Mouse (Mus musculus) gastrocnemius, postnatal 25 days (tissue): Measurements from ENCODE around the gene Mapkapk2. TPM values are rescaled to one million over a fixed set of nuclear protein-coding genes. Genes with fewer than 3 reads are reported as not detected.
"Not testable (repeated sequence)": the region's sequence is repeated elsewhere in the genome, so short reads cannot be mapped to it uniquely, and the experiment has no call there.

Experiments
- DNase-seq: peaks from one replicate; pipeline ENCODE4 v3.0.0; 2022
- long read RNA-seq, 2 experiments: library from polyadenylated mRNA; stranded (forward); transcript quantifications; one replicate each; pipeline ENCODE4 v2.0.0; 2021
- total RNA-seq, 2 experiments: library from RNA; stranded (reverse); gene quantifications; 1 replicate in 1 of 2; 2 replicates in 1 of 2; pipeline ENCODE4 v1.2.3; 2021

Gene Mapkapk2
- total RNA-seq: 100 to 1,000 TPM; 193 to 219 TPM
- long read RNA-seq, experiment 1, transcript Mapkapk2-201 (10 exons, 2,854 nt): major isoform, 146 of 196 reads
- long read RNA-seq, experiment 1, partial matches to known transcripts: 9 of 196 reads
- long read RNA-seq, experiment 1, other reads (novel, unspliced or antisense): 41 of 196 reads
- long read RNA-seq, experiment 2, transcript Mapkapk2-201 (10 exons, 2,854 nt): major isoform, 233 of 283 reads
- long read RNA-seq, experiment 2, partial matches to known transcripts: 43 of 283 reads
- long read RNA-seq, experiment 2, other reads (novel, unspliced or antisense): 7 of 283 reads

DNA sequence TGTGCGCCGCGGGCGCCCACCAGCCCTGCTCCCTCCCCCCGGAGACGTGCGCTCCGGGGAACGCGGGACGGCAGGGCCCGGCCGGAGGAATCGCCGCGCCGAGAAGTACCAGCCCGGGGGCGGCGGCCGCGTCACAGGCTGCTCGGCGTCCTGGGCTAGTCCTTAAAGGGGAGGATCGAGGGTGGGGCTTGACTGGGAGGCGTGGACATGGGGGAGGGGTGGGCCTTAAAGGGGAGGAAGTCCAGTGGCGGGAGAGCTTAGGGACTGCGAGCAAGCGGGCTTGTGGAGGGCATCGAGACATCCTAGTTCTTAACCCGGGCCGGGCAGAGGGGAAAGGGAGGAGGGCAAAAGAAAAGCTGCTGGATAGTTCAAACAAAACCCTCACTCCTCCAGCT, at the start of gene Mapkapk2:
TSS of gene Mapkapk2 (minus strand) at position 127 of the 395 bp plus-strand sequence.
- peak; percentile 92 for DNase-seq

DNA sequence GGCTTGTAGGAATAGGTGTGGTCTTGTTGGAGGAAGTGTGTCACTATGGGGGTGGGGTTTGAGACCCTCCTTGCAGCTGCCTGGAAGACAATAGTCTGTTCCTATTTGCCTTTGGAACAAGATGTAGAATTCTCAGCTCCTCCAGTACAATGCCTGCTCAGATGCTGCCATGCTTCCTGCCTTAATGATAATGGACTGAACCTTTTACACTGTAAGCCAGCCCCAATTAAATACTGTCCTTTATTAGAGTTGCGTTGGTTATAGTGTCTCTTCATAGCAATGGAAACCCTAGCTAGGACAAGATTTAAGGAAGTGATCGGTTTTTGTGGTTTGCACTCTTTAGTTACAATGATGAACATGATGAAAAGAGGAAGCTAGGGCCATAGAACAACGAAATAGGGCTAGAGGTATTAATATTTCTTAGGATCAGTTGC, 48.6 kb upstream of the Mapkapk2 start:
- no peak for DNase-seq

DNA sequence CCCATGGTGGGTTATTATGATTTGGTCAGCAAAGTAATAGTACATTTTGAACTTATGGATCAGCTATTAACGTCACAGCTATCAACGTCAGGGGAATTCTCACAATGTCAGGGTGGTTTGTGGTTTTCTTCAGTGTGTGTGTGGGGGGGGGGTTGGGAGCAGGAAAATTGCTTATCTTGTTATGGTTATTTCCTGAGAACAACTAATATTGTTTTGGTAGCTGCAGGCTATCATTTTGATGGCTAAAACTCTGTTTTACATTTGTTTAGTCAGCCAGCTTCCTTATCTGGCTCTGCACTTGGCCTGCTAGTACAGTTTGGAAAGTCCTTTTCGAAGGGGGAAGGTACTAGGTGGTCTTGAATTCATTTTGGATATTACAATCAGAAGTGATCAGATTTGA, 47.6 kb upstream of the Mapkapk2 start:
- DNase-seq: not testable (repeated sequence)

DNA sequence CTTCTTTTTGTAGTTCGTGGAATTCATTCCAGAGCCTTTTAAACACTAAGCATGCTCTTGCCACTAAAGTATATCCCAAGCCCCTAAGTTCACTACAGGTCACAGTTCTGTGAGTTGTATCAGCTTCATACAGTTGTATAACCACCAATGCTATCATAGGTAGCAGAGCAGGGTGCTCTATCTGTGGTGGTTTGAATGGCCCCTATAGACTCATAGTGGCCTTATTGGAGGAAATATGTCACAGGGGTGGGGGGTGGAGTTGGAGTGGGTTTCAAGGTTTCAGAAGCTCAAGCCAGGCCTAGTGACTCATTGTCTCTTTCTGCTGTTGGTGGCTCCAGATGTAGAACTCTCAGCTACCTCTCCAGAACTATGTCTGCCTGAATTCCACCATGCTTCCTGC, 44.8 kb upstream of the Mapkapk2 start:
- DNase-seq: no peak

DNA sequence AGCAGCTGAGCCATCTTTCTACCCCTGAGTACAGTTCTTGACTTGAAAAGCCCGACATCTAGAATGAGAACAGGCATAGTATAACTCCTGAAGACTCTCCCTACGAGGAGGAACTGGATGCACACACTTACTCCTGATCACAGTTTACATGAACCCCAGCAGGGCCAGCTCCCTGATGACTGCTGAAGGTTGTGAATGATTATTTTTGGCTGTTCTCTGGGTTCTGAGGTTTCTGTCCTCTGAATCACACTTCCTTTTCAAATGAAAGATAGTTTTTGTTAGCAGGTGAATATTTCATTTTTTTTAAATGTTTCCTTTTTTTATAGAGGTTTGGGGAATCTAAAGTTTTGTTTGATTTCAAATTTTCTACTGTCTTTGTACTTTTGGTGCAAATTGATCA, 43.8 kb upstream of the Mapkapk2 start:
- no peak for DNase-seq

DNA sequence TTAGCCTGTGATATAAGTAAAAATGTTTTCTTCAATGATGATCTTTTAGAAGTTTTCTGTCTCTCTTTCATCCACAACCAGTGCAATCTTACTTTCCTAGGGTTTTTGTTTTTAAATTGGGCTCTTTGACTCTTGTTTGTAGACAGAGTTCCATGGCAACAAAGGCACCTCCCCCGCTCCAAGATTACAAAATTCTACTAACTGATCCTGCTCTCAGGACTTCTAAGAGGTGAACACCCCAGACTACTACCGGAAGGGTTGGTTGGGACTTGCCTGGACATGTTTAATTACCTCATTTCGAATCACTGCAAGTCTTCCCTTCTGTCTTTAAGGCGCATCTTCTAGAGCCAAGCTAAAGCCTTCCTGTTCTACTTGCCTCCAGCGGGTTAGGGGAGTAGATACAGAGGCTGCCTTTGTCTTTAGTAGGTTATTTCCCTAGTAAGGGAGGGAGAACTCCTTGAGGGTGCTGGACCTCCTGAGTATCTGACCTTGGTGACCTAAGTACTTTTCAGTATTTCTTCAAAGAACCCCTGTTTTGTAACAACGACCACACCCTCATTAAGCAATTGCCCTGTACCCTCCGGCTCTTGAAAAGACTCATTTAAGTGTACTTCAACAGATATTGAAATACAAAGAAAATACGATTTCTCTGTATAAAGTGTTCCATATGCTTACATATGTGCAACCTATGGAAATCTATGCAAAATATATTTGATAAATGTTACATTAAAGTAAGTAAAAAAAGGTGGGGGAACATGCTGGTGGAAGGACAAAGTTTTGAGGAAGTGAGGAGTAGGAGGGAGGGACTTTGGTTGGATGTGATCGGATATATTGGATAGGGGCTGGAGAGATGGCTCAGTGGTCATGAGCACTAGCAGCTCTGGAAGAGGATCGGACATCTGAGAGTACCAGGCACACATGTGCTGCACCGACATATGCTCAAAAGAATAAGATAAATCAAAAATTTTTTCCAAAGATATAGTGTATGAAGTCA, 41.8 kb upstream of the Mapkapk2 start:
- DNase-seq: no peak

DNA sequence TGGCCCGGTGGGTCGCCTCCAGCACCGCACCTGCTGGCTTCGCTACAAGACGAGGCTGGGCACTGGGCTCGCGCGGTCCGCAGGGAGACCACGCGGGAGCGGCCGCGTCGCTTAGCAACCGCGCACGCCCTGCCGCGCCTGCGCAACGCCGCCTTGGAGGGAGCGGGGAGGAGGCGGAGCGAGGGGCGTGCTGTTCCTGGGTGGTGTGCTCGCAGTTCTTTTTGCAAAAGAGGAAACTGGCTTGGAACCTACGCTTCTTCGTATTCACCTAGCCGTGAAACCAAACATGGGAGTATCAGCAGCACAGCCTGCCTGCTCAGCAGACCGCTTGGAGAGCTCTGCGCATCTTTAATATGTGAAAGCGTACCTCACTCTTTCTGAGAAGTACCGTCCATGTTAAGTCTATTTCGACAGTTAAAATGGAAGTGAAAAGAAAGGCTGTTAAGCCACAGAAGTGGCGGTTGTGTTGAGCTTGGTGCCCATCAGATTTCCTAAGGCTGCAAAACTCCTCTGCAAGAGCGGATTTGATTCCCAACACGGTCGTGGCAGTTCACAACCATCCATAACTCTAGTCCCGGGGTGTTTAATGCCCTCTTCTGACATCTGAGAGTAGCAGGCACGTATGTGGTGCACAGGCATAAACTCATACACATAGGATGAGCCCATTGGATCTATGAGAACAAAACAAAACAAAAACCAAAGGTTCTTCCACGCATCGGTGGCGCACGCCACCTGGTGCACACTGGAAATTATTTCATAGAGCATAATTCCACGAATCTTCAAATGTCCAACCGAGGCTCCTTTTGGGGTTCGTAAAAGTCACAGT, 40.8 kb upstream of the Mapkapk2 start, which contains the start of gene Dyrk3:
TSS of gene Dyrk3 (minus strand) at position 150 of the 826 bp plus-strand sequence.
- DNase-seq: peak; percentile 84

DNA sequence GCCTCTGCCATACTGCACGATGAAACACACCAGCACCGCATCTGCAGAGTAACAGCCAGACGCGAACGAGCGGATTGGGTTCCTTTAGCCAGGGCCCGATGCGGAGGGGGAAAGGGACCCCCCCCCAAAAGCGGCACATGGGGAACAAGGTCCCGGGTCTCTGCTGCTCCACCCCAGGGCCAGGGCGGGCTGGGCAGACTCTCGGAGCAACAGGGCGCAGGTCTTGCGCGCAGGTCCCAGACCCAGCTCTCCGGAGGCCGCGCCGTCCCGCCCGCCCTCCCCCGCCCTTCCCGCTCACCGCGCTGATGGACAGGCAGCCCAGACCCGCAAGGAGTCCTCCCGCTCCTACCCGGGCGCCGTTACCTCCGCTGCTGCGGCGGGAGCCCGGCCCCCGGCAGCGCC, 40.1 kb upstream of the Mapkapk2 start:
- DNase-seq: no peak

DNA sequence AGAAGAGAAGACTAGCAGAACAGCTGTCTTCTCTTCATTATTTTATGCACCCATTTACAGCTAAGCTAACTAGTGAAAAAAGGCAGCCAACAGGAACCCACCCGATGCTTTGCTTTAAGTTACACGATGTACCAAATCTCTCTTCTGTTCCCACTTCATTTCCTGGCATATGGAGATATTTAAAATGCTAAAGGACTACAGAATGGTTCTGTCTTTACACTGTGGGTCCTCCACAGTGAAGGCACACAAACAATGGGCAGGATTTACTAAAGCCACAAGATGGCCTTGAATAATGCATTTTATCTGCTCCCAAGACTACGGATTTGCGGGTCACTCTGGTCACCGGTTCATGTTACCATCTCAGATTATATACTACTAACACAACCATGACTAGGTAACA, 39.5 kb upstream of the Mapkapk2 start:
- no peak for DNase-seq

DNA sequence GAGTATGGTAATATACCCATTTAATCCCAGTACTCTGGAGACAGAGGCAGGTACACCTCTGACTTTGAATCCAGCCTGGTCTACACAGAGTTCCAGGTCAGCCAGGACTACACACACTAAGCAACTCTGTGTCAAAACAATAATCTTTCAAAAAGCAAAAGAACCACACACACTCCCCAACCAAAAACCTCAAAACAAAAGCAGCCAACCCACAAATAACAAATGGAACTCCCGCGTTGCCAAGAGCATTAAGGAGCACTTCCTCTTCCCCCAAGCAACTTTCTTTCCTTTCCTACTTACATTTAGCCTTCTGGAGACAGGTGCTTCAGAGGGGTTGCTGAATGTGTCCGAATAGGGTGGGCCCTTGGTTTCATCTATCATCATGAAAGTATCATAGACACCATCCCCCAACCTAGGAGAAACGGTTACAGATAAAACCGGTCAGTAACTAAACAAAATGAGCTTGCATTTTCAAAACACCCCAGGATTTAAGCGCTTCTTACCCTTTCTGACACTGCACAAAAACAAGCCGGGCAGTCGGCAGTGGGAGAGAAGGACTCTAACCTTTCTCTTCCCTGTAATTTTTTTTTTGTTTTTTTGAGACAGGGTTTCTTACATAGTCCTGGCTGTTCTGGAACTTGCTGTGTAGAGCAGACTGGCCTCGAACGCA, 38.5 kb upstream of the Mapkapk2 start:
- DNase-seq: no peak

DNA sequence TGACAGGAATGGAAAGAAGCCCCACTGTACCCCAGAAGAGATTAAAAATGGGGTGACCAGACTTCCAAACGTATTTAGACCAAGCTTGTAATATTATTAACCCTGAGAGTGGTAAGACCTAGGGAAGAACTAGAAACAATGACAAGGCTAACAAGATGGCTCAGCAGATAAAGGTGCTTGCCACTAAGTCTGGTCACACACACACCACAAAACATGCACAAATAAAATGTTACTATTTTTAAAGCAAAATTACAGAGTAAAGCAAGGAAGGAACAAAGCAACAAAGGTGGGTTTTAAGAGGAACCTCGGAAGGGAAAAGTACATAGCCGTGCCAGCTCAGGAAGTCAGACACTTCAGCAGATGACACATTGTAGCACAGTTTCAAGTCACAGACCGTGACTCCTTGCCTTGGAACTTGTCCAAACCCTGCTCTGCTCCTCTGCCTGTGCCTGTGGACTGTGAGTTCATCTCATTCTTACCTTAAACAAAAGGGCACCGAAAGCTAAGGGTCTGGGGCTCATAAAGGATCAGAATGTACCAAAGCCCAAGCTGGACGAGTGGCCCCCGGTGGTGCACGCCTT, 37.4 kb upstream of the Mapkapk2 start:
- no peak for DNase-seq

DNA sequence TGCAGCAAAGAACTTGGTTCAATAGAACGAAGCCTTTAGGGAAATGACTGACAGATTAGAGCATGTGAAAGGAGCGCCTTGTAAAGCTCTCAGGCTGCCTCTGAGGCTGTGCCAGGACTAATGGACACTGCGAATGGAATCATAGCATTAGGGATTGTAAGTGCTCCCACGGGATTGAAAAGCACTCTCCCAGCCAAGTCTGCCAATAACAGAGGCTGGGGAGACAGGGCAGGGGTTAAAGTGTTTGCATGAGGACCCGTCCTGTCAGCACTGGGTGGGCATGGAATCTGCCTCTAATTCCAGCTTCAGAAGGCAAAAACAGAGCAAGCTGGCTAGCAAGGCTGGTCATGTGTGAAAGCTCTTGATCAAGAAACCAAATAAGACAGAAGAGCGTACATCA, 36.6 kb upstream of the Mapkapk2 start:
- DNase-seq: no peak

DNA sequence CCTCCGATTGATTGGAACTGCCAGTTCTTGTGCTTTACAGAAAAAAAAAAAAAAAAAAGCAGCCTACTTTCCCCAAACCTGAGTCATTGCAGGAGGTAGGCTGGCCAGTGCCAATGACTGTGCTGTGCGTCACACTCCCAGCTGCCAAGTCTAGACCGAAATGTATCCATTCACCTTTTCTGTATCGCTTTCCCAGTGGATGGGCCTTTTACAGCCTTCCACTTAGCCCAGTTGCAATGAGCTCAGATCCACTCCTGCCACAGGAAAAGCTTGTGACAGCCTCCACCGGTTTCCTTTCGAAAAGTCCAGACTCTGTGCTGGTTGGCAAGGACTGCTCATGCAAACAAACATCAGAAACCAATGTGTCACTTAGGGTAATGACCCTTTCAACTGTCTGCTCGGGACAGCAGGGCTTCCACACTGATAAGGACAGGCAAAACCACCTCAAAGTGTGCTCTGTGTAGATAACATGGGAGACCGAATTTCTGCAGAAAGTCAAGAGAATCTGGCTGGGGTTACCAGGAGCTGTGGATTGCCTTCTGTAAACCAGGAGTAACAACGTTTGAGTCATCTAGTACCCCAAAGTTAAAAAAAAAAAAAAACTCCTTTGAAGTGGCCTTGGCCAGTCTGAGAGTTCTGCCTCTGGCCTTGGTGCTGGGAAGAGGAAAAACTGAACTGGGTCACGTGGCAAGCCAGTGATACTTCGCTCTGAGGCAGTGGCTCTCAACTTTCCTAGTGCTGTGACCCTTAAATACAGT, 28.5 kb upstream of the Mapkapk2 start:
- DNase-seq: no peak

DNA sequence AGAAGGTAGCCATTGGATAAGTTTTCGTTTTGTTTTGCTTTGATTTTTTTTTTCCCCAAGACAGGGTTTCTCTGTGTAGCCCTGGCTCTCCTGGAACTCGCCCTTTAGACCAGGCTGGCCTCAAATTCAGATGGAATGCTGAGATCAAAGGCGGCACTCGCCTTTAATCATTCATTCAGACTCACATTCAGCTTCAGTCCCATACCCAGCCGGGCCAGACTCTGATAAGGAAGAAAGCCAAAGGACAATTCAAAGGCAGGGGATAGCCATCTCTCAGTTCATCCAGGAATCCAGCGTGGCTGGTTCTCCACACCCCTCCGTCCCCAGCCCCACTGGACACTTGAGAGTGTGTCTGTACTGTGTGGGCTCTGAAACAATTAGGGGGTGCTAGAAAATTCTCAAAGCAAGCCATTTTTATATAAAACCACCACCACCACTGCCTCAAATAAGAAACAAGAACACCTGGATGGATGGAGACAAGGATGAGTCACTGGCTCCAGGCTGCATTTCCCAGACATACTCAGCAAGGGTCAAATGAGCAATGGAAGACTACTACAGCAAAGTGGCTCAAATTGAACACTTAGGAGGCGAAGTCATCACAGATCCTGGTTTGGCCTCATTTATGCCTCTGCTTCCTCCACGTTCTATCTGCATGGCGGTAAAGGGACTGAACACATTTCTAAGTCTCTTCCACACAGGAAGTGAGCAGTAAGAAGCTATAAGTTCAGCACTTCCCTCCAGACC, 26.1 kb upstream of the Mapkapk2 start:
- DNase-seq: no peak

DNA sequence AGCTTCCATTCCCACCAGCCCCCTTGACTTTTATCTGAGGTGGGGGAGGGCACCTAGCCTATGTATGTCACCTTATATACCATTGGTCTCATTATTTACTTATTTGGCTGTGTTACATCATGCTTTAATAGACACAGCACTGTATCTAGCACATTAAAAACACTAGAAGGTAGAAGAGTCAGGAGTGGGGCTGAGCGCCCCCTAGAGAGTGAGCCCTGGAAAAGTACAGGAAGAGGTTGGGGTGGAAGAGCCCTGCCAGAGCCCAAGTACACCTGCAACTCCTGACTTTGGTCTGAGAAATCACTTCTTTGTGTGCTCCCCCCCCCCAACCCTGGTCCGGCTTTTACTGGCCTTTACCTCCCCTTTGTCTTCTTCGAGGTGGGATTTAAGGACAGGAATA, 24.4 kb upstream of the Mapkapk2 start:
- no peak for DNase-seq

DNA sequence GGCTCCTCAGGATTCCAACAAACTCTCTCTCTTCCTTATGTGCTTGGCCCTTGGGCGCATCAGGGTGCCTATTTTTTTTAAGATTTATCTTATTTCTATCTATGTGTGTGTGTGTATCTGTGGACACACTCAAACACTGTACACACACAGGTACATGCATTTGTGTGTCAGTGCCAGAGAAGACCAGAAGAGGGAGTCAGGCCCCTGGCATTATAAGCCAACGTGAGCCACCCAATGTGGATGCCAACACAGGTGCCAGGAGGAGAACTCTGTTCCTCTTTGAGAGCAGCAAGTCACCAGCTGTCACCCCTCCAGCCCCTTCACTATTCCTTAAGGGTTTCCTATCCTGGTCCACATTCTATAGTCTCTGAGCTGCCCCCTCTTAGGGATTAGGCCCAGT, 21.4 kb upstream of the Mapkapk2 start:
- no peak for DNase-seq

DNA sequence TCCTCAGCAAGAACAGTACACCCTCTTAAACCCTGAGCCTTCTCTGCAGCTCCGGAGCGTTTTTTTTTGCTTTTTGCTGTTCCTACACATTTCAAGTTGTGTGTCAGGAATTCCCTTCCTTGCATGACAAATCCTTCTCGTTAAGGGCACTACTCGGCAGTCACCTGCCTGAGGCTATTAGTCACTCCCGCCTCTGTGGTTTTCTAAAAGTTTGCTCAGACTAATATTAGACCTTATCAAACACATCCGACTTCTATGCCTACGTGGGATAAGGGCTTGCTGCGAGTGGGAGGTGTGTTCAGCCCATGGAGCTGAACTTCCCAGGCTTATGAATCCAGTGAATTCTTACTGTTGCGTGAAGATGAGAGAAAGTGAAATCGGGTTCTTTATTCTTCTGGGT, 20.9 kb upstream of the Mapkapk2 start:
- DNase-seq: no peak

DNA sequence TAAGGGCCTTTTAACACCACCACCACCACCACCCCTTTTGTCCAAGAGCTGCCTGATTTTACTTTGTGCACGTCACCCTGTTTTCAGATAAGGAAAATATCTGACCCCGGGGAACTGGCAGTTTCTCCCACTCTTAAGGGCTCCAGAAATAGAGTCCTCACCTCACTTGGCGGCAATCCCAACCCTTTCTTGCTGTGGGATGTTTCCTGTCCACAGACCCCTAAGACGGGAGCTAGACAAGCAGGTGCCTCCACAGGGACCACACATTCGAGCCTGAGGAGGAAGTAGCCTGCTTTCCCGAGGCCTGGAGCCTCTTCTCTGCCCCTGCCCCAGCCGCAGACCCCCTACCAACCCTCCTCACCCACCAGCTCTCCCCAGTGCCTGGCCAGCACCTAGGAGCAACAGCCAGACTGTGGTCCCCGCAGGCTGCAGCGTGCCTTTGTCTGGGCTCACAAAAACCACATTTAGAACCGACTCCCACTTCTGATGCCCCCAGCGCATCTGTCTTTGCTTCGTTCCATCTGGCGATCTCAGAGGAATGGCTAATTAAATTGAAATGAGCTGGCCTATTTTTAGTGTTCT, 18.9 kb upstream of the Mapkapk2 start:
- DNase-seq: no peak

DNA sequence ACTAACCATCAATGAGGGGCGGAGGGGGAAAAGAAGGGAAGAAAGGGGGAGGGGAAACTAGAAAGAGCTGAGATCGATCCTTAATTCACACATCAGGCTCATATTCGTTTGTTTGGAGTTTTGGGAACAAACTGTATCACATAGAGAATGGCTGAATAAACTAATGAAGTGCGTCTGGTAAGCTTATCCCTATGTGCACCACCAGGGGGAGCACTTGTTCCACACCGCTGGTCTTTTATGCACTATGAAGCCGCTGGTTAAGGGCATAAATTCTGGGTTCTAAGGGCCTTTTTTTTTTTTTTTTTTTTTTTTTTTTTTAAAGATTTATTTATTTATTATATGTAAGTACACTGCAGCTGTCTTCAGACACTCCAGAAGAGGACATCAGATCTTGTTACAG, 18.3 kb upstream of the Mapkapk2 start:
- no peak for DNase-seq
